Mouse (Mus musculus) MN1 (cell line): ENCODE data around the gene Ss18l2.

ENCODE experiments used
- DNase-seq: peaks from one replicate; pipeline ENCODE4 v3.0.0-alpha.2; 2016; ENCODE audit warnings: low spot score

The Ss18l2 gene

DNA sequence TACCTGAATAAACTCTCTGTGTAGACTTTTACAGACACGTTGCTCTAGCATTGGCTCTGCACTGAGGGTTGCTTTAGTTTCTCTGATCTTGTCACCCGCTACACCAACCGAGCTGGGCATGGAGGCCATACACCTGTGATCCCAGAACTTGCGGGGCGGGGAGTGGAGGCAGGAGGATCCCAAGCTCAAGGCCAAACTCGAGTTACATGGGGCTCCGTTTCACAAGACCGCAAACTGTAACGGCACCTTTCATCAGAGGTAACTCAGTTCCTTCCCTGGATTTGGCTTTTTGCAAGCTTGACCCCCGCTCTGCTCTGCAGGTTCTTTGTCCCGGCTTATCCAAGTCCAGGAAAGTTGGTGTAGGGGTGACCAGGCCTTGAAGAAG lies 5.9 kb upstream of the Ss18l2 start:
- no peak for DNase-seq

DNA sequence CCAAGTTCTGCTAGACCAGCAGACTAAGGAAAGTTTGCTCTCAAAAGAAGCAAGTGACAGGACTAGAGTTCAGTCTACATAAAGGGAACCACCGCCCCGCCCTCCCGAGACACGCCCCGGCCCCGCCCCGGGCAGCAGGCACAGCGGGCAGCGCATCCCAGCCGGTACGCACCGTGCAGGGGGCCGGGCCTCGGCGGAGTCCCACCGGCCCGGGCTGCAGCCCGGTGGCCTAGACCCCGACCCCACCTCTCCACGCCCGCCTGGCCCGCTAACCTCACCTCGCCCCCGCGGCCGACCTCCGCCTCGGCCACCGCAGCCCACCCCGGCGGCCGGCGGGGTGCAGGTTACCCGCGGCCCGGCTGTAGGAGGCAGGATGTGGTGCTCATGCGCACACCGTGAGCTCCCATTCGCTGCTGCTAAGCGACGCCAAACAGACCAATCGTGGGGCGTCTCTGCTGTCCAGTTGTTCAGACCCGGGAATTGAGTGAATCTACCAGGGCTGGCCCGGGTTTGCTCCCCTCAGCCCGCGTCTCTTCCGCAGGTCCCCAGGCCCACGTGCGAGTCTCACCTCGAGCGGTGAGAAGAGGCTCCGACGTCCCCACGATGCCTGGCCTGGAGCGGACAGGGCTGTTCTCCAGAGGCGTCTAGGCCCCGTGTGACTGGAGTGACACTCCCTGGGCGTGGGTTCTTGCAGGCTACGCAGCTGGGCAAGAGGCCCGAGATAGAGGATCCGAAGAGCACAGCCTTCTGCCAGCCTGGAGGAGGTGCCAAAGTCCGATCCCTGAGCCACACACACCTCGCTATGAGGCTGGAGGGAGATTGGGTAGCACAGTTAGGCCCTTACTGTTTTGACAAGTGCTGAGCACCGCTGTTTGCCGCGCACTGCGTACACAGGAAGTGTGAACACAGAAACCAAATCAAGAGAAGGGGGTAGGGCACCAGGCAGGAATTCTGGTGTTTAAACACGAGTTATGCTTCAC lies 5.2 kb upstream of the Ss18l2 start, which contains the start of gene Sec22c:
Gene Sec22c, minus strand, starts transcription at position 845 of the 980 bp plus-strand sequence.
- peak; percentile 91 for DNase-seq

DNA sequence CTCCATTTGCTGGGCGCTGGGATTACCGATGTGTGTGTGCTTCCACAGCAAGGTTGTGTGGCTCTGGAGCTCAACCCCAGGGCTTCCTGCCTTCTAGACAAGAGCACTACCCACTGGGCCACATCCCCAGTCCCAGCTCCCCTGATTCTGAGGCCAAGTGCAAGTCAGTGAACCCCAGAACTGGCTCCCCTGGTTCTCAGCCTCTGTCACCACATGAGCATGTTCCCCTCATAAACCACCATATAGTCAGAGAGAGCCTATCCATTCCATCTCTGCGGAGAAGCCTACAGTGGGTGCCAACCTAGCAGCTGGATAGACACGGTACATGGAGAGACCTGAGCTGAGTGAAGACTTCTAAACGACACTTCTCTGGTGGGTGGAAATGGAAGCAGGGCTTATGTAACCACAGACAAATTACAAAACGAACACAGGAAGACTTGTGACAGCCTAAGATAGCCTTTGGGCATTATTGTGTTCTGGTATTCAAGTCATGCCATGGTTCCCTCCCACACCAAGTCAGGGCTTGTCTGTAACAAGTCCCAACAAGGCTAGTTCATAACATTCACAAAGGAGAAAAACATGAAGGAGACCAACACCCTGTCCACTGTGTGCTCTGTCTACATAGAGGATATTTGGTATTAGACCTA lies 4.0 kb upstream of the Ss18l2 start:
- no peak for DNase-seq

DNA sequence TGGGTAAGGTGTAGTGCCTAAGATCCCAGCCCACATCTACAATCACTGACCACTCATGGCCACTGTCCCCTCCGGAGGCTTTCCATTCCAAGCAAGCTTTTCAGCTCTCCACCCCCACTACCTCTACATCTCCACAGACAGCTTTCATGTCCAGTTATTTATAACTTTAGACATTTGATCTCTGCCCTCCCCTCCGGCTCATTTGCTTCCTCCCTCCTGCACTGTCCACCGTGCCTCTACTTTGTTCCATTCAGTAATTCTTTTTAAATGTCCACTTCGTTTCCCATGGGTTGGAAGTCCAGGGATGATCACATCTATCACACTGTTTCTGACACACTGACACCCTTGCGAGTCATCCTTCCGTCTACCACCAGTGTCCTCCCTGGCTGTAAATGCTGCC lies 2.3 kb upstream of the Ss18l2 start:
- DNase-seq = no peak

DNA sequence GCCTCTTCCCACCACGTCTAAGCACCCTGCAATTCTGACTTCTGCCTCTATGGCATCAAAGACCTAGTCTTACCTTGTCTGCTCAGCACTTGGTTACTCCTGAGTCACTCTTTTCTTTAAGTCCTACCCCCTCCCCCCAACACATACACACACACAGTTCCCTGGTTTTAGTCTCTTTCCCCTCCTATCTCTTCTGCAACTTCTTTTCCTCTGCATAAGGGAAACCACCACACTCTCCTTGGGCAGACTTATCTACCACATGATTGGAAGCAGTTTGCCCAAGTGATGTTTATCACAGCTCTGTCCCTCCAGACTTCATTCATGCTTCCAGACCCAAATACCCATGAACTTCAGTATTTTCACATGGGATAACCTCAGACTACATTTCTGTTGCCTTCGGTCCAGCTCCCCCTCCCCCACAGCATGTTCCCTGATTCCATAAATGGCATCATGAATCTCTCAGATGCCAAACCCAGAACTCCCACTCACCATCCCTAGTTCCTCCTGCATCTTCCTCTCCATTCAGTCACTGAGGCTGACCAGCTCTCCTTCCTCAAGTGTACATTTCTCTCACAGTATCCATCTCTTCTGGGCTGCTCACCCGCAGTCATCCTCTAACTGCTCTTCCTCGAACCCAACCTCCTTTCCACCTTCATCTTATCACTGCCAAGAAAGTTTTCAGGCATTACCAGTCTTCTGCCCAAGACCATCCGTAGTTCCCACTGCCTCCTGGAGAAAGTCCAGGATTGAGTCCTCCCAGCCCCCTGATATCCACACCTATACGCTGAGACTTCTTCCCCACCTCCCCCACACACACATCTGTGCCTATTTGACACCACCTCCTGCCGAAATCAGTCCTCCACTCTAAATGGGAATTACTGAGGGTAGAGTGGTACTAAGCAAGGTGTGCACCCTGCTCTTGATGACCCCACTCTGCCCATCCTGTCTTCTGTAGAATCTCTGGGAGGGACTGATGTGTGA lies 1.3 kb upstream of the Ss18l2 start:
- no peak for DNase-seq

DNA sequence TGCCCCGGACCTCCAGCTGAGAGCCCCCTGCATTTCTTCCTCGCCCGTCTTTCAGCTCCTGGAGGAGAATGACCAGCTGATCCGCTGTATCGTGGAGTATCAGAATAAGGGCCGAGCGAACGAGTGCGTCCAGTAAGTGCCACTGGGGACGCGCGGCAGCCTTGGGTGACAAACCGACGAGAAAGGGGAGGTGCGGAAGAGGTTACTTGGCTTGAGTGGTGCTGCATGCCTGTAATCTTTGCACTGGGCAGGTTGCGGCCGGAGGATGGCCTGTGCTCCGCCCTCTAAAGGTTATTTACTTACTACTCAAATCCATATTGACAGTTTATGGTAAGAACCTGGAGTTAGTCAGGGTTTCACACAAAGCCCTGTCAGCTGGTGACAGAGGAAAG lies 451 bp downstream of the Ss18l2 start:
- DNase-seq = peak; percentile 67

DNA sequence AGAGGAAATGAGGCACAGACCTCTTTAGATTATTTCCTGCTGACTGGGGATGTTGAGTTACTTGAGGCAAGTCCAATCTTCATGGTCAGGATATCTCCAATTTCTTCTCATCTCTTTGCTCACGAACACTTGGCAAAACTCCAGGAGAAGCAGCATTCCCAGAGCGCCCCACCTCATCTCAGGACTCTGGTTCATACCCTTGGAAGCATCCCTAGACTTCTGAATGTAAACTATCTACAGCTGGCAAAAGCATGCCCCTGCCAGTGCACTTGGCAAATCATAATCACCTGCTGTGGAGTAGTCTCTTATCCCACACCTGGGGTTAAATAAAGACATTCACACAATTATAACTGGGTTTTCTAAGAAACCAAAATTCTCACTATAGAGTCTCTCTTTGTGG lies 6.9 kb downstream of the Ss18l2 start:
- DNase-seq = no peak

DNA sequence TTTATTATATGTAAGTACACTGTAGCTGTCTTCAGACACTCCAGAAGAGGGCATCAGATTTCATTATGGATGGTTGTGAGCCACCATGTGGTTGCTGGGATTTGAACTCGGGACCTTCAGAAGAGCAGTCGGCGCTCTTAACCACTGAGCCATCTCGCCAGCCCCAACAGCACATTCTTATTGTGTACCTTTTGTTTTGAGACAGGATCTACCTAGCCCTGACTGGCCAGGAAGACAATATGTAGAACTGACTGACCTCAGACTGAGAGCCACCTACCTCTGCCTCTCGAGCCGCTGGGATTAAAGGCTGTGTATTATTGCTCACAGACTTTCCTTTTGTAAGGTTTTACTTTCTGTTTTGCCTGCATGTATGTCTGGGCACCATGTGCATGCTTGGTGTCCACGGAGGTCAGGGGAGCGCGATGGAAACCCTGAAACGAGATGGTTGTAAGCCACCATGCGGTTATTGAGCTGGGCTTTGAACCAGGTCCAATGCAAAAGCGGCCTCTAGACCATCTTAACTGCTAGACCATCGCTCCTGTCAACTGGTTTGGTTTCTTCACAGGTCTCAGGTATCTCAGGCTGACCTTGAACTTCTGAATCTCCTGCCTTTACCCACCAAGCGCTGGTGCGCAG lies 8.1 kb downstream of the Ss18l2 start:
- DNase-seq = no peak

DNA sequence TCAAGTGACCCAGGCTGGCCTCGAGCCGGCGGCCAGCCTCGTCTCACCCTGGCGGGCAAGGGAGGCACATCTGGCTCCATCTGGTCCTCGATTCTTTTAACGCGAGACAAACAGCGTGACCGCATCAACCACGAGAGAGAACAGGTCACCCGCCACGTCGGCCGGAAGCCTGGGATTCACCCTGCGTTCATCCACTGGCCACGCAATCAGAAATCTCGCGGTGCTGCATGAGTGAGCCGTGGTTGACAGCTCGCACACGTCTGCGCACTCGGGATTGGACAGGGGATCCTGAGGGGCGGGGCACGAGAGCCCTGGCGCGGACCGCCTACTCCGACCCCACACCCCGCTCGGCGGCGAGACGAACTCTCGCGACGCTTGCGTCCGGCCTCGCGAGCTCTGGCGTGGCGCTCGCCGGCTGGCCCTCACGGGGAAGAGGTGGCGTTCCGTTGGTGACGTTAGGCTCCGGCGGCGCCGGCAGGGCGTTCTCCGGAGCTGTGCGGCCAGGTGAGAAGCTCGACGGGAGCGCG lies 8.7 kb downstream of the Ss18l2 start, which contains the start of gene Nktr:
Gene Nktr, plus strand, starts transcription at position 378 of the 527 bp plus-strand sequence.
- peak; percentile 98 for DNase-seq

DNA sequence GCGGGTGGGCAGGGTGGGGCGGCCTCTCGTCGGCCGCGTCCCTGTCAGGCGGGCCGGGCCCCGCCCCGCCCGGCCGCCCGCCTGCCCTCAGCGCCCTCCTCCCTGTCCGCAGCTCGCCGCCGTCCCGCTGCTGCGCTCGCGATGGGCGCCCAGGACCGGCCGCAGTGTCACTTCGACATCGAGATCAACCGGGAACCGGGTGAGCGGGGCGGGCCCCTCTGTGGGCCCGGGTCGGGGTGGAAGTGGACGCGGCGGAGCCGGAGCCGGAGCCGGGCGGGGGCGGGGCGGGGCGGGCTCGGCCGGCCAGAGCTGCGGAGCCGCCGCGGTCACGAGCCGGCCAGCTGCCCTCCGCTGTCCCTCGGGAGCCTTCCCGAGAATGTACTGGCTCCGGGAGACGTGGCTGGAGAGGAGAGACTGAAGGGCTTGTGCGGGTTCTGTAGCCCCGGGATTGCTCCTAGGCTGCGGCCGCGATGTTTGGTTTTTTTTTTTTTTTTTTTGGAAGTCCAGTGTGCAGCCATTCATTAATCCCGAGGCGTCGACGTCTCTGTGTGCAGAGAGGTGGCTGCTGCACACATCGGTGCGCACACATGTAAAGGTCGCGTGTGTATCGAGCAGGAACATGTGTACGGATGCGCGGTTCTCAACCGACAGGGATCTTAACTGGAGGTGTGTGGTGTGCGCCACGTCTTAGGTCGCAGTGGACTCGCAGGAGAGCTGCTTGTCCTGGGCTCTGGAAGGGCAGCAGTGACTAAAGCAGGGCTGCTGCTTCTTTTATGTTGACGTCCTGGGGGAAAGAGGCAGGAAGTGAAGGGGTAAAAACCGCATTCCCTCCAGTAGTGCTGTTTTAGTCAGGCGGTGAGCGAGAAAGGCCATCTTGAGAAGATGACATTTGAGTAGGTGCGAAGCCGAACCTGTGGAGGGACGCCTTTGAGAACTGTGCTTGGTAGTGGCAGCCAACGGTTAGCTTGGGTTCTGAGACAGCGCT lies 9.5 kb downstream of the Ss18l2 start:
- DNase-seq = peak; percentile 78

DNA sequence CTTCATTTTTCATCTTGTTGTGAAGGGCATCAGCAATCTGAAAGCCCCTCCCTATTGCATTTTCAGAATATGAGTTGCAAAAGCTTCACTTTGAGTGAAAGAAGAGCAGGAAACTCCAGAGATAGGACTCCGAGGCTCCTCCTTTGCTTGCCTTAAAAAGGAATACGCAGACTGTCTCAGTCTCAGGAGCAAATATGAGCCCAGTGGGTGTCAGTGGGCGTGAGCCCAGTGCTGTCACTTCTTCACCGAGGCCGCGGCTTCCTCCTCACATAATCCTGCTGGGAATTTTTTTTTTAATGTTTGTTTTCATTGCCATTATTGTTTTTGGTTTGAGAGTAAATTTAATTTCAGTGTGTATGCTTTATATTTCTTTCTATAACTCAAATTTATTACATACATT lies 30.4 kb downstream of the Ss18l2 start:
- DNase-seq = no peak

DNA sequence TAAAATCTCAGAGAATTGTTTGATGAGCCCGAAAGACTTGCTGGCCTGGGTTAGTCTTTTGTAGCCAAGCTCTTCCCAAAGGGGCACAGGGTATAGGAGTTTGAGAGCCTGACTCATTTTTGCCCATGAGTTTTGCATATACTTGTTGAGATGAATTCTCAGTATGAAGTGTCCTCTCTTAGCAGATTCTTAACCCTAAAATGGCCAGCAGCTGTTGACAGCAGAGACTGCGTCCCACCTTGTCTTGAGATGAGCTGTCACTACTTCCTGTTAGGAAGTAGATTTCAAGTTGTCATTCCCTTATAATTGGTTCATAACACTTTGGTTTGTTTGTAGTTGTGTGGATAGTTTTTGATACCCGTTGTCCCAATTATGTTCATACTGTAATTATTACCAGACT lies 31.0 kb downstream of the Ss18l2 start:
- no peak for DNase-seq

DNA sequence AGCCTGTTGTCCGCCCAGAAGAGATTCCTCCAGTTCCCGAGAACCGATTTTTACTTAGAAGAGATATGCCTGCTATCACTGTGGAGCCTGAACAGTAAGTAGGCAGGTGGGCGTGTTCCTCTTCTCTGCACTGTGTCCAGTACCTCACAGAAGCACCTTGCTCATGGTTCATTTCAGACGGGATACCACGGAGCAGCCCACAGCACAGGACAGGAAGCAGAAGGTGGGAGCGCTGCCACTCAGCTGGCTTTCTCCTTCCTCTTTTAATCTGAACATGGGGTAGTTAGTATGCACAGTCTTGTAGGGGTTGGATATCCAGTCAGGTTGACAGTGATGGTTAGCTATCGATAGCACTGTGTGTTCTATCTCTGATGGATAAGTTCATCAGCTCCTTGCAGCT lies 33.9 kb downstream of the Ss18l2 start:
- DNase-seq = no peak

DNA sequence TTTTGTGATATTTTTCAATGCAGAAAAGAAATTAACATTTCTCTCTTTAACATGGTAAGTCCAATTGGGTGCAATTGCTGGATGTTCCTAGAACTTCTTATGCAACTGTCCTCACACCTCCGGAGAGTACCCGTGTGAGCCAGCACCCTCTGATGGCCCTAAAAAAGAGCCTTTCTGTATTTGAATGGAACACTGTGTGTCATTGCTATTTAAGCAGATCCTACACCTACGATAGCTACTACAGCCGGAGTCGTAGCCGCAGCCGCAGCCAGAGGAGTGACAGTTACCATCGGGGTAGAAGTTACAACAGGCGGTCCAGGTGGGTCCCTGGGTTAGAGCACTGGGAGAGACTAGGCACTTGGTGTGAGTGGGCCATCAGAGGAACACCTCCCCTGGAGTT lies 42.6 kb downstream of the Ss18l2 start:
- DNase-seq = no peak

DNA sequence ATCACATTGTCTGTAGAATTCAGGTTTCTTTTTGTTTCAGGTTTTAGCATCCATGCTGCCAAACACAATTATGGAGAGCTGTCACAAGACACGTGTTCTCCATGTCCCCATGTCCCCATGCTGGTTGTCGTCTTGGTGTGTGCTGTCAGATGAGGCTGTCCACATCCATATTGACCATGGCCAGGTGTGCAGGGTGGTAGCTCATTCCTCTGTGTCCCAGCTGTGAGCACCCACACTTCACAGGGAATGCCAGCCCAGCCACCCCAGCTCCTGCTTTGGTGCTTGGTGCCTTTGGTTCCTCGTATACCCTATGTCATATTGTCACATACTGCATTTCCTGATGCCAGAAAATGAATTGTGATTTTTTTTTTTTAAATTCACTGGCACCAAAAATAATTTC lies 44.5 kb downstream of the Ss18l2 start:
- DNase-seq = no peak

DNA sequence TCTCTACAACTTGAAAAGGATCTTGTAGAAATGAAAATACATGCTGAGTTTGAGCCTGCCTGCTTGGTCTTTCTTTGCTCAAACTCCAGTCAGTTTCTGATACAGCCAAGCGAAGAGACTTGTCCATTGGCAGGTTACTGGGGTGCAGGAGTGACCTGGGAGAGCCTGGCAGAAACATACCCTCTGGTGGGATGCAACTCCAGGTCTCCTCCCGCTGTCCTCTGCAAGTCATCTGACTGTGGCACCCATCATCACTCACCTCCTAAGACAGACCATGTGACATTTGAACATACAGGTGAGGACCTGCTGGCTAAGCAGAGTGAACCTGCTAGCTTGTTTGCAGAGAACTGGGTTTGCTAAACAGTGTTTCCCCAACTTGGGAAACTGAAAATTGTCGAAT lies 46.7 kb downstream of the Ss18l2 start:
- DNase-seq = no peak

DNA sequence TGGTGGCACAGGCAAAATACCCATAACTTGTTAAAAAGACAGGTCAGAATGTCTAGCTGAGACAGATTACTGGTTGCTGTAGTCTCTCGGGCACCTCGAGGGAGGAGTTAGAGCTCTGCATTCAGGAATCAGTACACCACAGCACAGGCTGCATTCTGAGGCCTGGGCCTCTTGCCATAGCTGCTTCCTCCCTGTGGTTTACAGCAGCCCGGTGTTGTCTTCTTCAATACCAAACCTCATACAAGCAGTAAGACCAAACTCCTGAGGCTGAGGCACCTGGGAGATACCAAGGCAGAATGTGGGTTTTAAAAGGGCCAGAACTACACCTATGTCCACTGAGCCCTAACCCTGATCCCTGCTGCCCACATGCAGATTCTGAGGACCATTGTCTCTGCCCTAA lies 47.3 kb downstream of the Ss18l2 start:
- DNase-seq = no peak

DNA sequence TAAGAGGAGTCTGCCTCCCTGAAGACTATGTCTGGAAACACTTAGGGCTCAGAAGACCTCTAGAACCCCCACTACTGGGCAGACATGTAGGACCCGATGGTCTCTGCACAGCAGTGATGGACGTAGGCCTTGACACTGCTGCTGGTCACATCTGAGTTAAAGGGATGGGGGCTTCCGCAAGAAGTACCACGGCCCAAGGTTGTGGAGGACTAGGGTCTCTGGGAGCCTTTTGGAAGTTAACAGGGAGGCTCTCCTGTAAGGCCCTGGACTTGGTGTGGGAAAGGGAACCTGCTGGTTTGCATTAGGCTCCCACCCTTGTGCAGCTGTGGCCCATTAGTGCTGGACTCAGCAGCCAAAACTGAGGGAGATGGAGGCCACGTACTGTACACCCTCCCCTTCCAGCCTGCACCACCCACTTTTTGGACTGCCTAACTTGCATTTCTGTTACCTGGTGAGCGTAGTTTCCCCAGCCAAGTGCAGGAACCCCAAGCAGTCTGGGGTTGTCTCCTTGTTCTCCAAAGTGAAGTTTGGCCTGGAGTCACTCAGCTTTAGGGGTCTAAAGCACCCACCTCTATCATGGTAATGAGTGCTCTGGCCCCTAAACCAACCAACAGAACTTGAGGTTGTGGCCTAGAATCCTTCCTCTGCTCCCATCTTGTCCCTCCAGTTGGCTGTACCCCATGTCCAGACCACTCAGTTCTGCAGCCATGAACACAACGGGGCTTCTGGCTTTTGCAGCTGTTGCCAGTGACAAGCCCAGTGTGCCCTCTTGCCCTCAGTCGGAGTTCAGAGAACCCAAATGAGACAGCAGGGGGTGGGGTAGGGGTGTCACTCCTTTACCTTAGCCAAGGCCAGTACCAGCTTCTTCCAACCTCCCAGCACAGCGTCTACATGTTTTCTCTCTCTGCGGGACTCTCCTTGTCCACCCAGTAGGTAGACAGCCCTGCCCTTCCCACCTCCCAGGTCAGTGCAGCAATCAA lies 48.0 kb downstream of the Ss18l2 start:
- DNase-seq = no peak
